Mouse (Mus musculus): ENCODE data around the gene Rdh5. TPM values are rescaled to one million over a fixed set of nuclear protein-coding genes. Genes with fewer than 3 reads are reported as not detected.

Gene Rdh5
- total RNA-seq, 2 experiments from 2014 or later, result 5.9 to 9.7 TPM

DNA sequence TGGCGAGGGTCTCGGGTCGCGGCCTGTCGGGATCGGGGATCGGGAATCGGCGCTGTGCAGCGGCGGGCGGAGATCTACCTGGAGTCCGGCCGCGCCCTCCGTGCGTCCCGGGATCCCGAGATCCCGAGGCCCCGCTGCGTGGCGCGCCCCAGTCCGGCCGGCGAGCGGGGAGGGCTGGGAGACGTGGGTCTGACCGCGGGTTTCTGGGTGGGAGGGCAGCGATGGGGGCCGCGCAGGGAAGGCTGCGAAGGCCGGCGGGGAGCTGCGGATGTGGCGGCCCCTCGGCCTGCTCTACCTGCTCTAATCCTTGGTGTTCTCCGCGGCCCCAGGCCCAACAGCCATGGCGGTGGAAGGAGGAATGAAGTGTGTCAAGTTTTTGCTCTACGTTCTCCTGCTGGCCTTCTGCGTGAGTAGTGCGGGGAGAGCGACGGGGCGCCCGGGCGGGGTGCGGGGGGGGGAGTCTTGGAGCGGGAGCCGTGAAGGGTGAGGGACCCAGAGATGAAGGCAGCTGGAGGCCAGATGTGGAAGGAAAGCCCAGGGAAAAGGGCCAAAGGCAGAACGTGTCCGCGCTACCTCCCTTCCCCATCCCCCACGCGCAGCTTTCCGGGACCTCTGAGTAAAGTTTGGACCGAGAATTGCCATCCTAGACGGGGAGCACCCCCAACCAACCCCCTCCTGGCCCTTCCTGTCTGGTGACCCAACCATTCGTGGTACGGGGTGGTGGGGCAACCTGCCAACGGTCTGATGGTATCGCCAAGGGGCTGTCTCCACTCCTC lies 12.4 kb downstream of the Rdh5 start:
- DNase-seq, result peak; percentile 73 to 74
- intact Hi-C loops (cut with DNase I), result loop anchor here (5.0 kb wide), 1 partner anchor 67 kb away; no protein-coding TSS in a partner anchor

DNA sequence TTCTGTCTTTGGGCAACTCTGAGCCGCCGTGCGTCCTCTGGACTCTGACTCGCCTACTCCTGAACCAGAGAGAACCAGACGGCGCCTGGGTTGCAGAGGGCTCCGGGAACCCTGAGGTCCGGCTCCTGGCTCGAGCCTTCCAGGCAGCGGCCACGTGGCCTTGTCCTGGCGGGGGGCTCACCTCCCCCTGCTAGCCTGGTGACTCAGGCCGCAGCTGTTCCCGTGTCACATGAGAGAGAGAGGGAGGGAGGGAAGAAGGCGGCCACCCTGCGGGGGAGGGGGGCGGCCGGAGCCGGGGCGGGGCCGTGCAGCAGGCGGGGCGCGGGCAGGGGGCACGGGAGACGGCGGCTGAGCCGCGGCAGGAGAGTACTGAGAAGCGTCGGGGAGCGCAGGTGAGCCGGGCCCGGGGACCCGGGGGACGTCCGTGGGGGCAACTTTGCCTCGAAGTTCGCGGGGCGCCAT lies 13.1 kb downstream of the Rdh5 start:
- intact Hi-C loops (cut with DNase I), result loop anchor here (5.0 kb wide), 1 partner anchor 68 kb away; no protein-coding TSS in a partner anchor
- DNase-seq, result peak; percentile 91 to 93

DNA sequence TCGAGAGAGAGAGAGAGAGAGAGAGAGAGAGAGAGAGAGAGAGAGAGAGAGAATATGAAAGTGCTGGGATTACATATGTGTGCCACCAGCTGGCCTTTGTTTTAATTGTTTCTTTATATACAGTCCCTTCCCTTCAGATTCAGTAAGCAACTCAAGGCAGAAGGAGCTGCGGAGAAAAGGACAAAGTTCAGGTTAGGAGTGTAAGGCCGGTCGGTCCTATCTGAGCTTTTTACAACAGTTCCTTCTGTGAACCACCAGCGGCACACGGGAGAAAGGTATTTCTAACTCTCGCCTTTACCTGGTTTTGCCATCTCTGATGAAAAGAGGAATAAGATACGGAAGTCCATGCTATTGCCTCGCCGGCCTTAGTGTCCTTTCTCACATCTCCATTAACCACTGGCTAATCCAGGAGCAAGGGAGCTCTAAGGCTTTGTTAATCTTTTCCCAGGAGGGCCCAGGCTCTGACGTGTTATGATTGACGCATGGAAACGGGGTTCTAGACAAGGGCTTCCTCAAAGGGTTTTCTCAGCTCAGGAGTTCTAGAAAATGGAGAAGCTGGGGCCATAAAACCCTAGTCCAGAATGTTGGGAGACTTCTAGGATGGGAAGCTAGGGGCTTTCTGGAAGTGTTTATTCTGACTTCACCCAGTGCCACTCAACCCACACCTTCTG lies 13.8 kb downstream of the Rdh5 start:
- DNase-seq, result no peak
- intact Hi-C loops (cut with DNase I), result no loop called here

DNA sequence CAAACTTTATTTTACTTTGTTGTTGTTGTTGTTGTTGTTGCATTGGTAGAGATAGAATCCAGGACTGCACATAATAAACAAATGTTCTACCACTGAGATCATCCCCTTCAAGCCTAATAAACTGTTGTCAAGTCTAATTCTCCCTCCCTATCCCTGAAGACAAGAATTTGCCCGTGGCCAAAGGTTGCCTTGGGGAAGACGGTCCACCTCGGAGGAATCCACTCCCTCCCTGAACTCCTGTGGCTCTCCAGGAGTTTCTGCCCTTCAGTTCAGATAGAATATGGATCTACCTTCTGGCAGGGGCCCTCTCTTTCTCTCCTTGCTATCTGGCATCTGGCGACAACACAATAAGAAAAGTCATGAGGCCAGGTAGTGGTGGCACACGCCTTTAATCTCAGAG lies 17.9 kb downstream of the Rdh5 start:
- DNase-seq, result no peak
- intact Hi-C loops (cut with DNase I), result no loop called here

DNA sequence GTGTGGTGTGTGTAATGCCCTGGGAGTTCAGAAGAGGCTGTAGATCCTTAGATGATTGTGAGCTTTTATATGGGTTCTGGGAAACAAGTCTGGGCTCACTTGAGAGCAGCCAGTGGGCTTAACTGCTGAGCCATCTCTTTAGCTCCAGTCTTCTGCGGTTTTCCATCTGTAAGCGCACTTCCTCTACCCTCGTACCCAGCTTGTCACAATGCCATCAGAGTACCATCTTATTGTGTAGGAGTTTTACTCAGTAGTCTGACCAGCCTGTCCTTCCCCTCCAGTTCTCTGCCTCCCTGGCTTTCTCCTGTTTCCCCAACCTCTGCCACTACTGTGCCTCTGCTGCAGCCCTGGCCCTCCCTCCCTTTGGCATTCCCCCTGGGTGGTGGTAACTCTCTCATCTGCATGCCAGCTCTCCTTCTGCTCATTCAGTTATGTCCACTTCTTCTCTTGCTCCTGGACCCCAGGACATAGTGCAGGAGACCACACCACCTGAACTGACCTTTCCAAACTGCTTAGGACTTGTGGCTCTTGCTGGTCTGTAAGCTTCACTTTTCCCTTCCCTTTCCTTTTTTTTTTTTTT lies 20.2 kb downstream of the Rdh5 start:
- intact Hi-C loops (cut with DNase I), result no loop called here
- no peak for DNase-seq

DNA sequence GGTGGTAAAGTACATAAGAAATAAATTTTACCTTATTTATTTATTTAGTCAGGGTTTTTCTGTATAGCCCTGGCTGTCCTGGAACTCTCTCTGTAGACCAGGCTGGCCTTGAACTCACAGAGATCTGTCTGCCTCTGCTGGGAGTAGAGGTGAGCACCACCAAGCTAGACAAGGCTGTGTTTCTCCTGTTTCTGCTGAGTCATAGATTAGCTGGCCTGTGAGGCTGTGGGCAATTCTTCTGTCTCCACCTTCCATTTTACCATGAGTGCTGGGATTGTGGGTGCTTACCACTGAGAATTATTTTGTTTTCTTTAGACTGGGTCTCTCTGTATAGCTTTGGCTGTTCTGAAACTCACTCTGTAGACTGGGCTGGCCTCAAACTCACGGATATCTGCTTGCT lies 21.3 kb downstream of the Rdh5 start:
- DNase-seq, result no peak
- intact Hi-C loops (cut with DNase I), result no loop called here

DNA sequence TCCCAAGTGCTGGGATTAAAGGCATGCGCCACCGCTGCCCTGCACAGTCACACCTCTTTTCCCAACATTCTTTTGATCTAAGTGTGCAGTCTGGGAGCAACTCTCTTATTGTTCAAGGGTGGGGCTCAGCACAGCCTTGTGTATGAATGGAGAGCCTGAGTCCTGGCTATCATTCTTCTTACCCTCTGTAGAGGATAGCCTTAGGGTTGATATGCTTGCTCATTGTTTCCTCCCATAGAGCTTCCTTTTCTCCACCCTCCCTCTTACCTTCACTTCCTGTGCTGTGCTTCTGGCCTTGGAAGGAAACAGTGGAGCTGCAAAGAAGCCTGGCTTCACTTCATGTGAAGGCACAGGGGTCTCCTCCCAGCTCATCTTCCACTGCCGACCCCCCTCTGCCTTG lies 22.0 kb downstream of the Rdh5 start, which contains the start of gene Cd63:
Cd63 (plus strand) TSS at position 292 of the 400 bp plus-strand sequence.
- intact Hi-C loops (cut with DNase I), result no loop called here
- no peak for DNase-seq

DNA sequence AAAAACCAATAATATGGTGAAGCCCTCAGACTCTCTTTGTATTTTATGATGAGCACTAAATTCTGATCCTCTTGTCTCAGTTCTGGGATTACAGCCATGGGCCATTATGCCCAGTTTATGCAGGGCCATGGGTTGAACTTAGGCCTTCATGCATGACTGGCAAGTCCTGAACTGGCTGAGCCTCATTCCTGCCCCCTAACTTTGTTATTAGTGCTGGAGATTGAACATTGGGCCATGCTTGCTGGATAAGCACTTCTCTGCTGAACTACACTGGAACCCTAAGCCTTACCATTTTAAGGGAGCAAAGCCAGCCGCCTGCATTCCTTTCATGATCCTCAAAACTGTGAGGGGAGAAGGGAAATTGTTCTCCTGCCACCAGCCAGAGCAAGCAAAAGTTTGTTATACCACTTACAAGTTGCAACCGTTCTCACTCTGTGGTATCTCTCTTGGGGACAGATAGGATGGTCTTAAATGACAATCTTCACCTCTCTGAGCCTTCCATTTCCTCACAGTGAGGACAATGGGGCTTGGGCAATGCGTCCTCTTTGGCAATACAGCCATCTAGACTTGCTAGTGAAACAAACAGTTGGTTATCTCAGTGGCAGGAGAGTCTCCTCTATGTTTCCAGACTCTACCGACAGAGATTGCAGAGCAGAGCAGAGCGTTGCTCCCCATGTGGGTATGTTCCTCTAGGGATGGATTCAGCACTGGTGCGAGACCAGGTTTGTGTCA lies 22.8 kb downstream of the Rdh5 start:
- DNase-seq, result no peak
- intact Hi-C loops (cut with DNase I), result loop anchor here (5.0 kb wide), 1 partner anchor 77 kb away; no protein-coding TSS in a partner anchor

DNA sequence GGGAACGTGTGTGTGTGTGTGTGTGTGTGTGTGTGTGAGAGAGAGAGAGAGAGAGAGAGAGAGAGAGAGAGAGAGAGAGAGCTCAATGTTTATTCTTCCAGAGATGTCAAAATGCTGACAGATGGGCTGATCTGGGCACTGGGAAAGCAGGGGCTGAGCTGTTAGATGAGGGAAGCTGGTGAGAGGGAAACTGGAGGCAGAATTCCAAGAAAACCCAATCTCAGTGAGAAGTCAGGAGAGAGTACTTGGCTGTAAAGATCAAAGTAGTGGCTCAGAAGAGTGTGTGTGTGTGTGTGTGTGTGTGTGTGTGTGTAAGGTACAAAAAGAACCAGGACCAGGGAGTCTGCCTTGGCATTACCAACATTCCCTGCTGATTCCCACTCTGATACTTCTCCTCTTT lies 25.2 kb downstream of the Rdh5 start:
- DNase-seq, result no peak
- intact Hi-C loops (cut with DNase I), result loop anchor here (5.0 kb wide), 1 partner anchor 80 kb away; no protein-coding TSS in a partner anchor

DNA sequence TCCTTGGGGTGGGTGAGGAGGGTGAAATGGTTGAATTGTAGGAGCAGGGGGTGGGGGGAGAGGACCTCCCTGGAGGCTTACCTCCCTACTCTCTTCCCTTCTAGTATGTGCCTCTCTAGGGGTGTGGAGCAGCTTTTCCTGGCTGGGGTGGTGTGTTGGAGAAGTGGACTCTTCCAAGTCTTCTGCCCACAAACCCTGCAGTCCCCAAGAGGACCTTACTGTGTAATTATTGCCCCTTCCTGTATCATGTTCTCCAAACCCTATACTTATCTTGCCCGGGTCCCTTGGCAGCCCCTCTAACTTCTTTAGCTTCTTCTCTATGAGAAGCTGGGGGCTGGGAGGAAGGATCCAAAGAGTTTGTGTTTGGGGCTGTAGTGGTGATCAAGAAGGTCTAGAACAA lies 25.9 kb downstream of the Rdh5 start:
- no peak for DNase-seq
- intact Hi-C loops (cut with DNase I), result loop anchor here (5.0 kb wide), 1 partner anchor 80 kb away; no protein-coding TSS in a partner anchor

DNA sequence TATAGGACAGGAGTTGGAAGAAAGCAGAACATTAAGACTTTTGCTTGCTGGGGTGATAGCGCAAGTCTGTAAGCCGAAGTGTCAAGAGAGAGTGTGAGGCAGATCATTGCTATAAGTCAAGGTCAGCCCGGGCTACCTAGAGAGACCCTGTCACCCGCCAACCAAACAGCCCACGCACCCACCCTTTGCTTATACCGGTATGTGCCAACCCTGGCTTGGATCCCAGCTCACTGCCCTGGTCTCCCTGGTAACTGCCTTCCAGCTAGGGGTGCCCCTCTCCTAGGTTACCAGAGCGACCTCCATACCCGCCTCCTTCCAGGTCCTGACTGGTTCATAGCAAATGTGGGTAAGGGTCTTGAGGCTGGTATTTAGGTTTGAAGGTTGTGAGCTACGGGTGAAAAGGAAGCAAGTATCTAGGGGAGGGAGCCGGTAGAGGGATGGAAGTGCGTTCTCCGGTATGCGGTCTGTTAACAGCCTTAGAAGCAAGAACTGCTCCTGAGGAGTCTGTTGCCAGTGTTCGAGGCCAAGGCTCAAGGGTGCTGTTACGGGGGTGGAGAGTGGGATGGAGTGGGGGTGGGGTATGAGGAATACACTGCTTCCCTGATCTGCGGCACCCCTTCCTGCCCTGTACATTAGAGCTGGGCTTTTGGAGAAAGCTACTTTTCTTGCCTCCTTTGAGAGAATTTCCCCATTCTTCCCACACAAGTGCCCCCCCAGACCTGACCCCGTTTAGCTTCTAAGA lies 26.6 kb downstream of the Rdh5 start:
- intact Hi-C loops (cut with DNase I), result loop anchor here (1.0 to 5.0 kb wide), 3 partner anchors 51 to 165 kb away; no protein-coding TSS in a partner anchor

DNA sequence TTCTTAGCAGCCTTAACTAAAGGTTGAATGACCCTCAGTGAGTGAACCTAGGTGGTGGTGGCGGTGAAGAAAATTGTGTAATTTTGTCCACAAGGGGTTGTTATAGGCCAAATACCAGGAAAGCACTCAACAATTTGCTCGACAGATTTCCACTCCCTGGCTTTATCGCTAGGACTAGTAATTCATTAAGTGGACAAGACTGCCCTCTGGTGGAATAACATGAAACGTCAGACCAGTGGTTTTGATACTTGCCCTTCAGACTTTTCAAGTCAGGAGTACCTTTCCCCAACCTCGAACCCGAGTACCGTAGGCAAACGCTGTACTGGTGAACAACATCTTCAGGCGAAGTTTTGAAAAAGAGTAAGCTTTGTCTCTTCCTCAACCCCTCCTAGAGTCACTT lies 27.3 kb downstream of the Rdh5 start:
- peak; percentile 89 to 92 for DNase-seq
- intact Hi-C loops (cut with DNase I), result loop anchor here (1.0 to 5.0 kb wide), 3 partner anchors 50 to 165 kb away; no protein-coding TSS in a partner anchor

More for the DNA sequence above, 26.6 kb downstream of the Rdh5 start:
- peak; percentile 26 to 40 for DNase-seq

DNA sequence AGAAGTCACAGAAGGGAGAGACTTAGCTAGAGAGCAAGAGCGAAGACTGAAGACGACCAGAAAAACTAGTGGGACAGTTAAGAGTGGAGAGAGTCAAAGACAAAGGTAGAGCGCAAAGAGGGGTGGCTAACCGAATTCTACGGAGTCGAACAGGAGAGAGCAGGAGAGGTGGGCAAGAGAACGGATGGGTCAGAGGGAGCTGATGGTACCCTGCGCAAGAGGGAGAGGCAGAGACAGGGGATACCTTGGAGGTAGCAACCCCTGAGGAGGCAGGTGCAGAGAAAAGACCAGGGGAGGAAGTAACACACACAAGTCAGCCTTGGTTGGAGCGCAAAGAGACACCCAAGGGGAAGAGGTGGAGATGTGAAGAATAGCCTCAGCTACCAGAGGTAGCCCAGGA lies 30.4 kb downstream of the Rdh5 start:
- DNase-seq, result peak in 1 of 2 experiments; percentile 14
- intact Hi-C loops (cut with DNase I), result no loop called here

DNA sequence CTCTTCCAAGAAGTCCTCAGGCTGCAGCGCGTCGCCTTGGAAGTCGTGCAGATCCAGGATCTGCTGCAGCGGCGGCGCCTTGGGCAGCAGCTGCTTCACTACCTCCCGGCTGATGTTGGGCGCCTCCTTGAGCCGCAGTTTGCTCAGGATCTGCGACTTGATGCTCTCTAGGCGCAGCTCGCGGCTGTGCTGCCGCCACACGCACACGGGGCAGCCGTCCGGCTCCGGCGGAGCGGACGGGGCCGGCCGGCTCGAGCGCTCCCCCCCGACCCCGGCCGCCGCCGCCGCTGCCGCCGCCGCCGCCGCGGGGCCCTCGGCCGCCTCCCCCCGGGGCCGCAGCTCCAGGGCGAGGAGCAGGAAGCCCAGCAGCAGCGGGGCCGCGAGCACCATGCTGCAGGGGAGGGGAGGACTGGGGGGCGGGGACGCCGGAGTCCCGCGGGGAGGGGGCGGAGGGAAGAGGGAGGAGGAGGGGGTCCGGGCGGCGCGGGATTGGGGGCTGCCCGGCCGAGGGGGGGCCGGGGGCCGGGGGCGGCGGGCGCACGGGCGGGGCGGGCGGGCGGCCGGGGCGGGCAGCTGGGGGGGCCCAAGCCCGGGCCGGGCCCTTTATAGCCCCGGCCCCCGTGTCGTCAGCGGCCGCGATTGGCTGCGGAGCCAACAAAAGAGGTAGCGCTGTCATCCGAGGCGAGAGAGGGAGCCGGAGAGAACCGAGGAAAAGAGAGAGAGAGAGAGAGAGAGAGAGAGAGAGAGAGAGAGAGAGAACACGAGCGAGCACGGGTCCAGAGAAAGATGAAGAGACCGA lies 31.2 kb downstream of the Rdh5 start, which contains the start of gene Gdf11:
Gdf11 (minus strand) TSS at position 423 of the 799 bp plus-strand sequence.
- intact Hi-C loops (cut with DNase I), result no loop called here
- peak; percentile 58 to 70 for DNase-seq

DNA sequence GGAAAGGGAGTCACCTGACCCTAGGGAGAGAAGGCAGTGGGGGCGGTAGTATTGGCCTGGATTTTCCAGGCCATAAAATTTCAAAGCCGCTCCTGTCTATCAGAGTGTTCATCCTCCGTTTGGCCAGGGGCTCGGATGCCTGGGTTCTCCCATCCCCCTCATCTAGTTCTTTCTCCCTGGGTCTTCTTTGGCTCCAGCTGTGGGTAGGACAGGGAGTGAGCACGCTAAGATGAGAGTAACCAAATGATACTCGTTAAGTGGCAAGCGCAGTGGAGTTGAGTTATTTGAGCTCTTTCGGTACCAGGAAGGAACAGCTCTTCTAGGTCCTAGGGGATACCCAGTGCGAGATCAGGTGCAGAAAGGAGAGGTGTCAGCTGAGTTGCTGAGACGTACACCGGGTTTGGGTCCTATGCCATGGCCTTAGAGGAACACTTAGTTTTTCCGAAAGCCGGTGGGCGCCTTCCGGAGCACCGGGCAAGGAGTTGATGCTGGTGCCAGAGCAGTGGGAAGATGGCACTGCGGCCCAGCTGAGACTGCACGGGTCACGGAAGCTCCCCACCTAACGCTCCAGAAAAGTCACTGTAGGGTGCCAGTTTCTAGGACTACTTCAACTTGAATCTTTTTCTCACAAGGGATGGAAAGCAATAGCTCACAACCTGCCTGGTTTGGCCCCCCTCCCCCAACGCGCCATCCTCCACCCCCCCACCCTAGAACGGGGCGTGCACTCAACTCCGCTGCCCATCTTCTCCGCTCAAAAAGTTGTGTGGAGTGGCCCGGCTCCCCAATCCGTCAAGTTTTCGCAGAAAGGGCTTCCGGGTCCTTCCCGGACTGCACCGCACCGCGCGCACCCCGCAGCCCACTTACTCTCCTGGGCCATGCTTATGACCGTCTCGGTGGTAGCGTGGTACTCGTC lies 32.0 kb downstream of the Rdh5 start:
- intact Hi-C loops (cut with DNase I), result no loop called here

DNA sequence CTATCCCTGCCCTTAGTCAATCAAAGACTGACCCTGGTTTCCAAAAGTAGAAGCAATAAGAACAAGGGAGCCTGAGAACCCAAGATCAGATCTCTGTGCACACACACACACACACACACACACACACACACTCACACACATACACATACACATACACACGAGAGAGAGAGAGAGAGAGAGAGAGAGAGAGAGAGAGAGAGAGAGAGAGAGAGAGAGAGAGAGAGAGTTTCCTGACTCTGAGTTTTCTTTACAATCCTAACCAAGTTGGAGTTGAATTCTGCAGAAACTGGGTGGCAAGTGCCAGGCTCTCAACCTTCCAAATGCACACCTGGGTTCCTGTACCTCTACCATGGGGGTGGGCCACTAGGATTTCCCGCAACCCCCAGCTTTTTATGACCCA lies 32.8 kb downstream of the Rdh5 start:
- no peak for DNase-seq
- intact Hi-C loops (cut with DNase I), result no loop called here

More for the DNA sequence above, 32.0 kb downstream of the Rdh5 start:
- DNase-seq, result peak in 1 of 2 experiments; percentile 36

DNA sequence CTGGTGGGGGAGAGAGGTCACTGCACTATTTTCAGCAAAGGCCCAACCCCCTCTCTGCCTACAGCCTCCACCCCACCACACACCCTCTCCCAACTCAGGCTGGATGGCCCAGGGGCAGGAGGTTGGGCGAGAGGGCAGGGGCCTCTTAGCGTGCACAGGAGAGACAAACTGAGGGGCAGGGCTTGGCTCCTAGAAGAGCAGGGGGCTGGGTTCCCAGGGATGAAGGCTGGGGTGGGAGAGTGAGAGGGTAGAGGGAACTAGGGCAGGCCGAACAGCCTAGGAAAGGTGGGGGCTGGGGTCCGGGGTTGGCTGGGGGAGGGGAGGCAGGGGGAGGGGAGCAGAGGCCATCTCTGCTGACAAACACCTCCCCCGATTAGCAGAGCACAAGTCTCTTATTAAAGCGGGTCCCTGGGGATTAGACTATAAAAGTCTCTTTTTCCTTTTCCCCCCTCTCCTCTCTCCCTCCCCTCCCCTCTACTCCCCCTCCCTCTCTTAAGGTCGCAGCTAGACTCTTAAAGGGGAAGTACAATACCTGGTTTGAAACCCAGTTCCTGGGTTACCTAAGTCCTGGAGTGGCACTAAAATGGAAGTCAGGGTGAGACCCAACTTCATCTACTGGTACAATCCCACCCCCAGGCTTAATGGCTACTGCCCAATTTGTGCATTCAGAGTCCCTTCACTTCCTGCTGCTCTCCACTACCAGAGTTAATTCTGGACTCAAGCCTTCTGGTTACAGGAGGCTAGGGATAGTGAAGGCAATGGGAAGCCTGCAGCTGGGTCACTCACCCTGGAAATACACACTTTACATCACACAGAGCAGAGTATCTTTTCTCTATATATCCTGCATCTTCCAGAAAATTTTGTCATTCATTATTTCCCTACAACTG lies 33.5 kb downstream of the Rdh5 start:
- peak; percentile 20 to 28 for DNase-seq
- intact Hi-C loops (cut with DNase I), result no loop called here

Data from heart, postnatal 10 days (tissue).